Mouse (Mus musculus) kidney, adult 2 months (tissue): ENCODE results near the gene Bhlhe41.

Experiments used
- CTCF ChIP-seq: fragments of 200-500 bp; conservative IDR thresholded peaks from 2 replicates; pipeline ENCODE4 v1.5.1; 2011; ENCODE audit warnings: low read depth, mild to moderate bottlenecking, control low read depth, low read length, moderate library complexity, mixed read lengths; ENCODE audit not compliant: insufficient read depth, insufficient read length
- POLR2A ChIP-seq: fragments of 200-500 bp; IDR thresholded peaks from one replicate; pipeline ENCODE4 v1.6.1; 2011; ENCODE audit warnings: low read depth, low read length, control low read depth

GRCm38 (mm10) chr6:145855720-145856551, 9.4 kb downstream of the Bhlhe41 start:
- TF ChIP-seq CTCF (no peak), POLR2A (no peak)
